Mouse (Mus musculus): ENCODE measurements around the gene Vegfd. TPM values are rescaled to one million over a fixed set of nuclear protein-coding genes. Genes with fewer than 3 reads are reported as not detected.
A peak's percentile ranks its signal among the peaks of the same experiment; 100 is the strongest.

Gene Vegfd
- total and polyA plus RNA-seq, 3 experiments, result 0.06 TPM; not detected in 2

DNA sequence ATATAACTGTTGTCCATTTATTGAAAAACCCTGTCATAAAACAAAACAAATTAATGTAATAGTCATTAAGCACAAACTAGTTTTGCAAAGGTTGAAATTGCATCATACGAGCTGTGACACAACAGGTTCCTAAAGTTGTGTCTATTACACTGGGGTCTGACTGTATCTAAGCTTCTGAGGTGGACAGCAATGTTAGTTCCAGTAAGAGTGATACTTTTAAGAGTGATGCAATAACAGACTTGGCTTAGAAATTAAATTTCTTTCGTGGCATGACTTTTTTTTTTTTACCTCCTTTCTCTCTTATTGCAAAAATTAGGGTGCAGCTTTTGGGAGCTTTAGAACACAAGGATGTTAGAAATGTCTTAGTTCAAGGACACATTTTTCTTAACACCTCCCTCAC, 55.0 kb downstream of the Vegfd start:
- no peak for TF ChIP-seq JUND (IDR thresholded peaks at IDR 0.05; ENCODE audit: low read depth, low read length)
- 0 out of 2 replicates have a peak, but pooled peaks have one; percentile 13 for TF ChIP-seq KAT2A (conservative IDR thresholded peaks at IDR 0.05; ENCODE audit: low read depth, low read length)
- TF ChIP-seq HCFC1 (IDR thresholded peaks at IDR 0.05; ENCODE audit: low read depth, low read length), result no peak
- no peak for TF ChIP-seq RCOR1 (IDR thresholded peaks at IDR 0.05; ENCODE audit: low read depth, low read length)
- TF ChIP-seq MEF2A (IDR thresholded peaks at IDR 0.05; ENCODE audit: extremely low read depth, insufficient replicate concordance, low read depth, low read length, poor library complexity, severe bottlenecking), result no peak
- TF ChIP-seq TCF12 (IDR thresholded peaks at IDR 0.05; ENCODE audit: low read depth, low read length), result peak; percentile 50; the same call in 1 of the 2 replicates
- peak; percentile 45; the same call in 1 of the 2 replicates for TF ChIP-seq ETS1 (IDR thresholded peaks at IDR 0.05; ENCODE audit: low read depth, low read length)
- no peak for TF ChIP-seq POLR2A (IDR thresholded peaks at IDR 0.05; ENCODE audit: control insufficient read depth in 1 of 2, insufficient read depth in 1 of 2, low read depth in 1 of 2, low read length in 2 of 2, poor library complexity in 1 of 2)
- TF ChIP-seq CTCF (IDR thresholded peaks at IDR 0.05 in 2 of 3, conservative IDR thresholded peaks at IDR 0.05 in 1 of 3; ENCODE audit: control insufficient read depth in 1 of 3, insufficient read depth in 1 of 3, low read depth in 2 of 3, low read length in 3 of 3, poor library complexity in 1 of 3, severe bottlenecking in 1 of 3), result no peak
- peak; percentile 66; the same call in 1 of the 2 replicates for TF ChIP-seq ZNF384 (IDR thresholded peaks at IDR 0.05; ENCODE audit: low read depth, low read length)
- TF ChIP-seq EP300 (IDR thresholded peaks at IDR 0.05; ENCODE audit: low read depth in 1 of 2, low read length in 2 of 2), result peak in 1 of 2 experiments; percentile 76; a peak in 1 of 4 replicates
- no peak for TF ChIP-seq NRF1 (IDR thresholded peaks at IDR 0.05; ENCODE audit: insufficient read depth, low read depth, low read length, poor library complexity, severe bottlenecking)
- no peak for TF ChIP-seq MAFK (IDR thresholded peaks at IDR 0.05; ENCODE audit: borderline replicate concordance, low read depth, low read length)
- no peaks in the 10 kb centered on the region for H3K27me3 ChIP-seq (ENCODE audit: control insufficient read depth in 1 of 2, insufficient read depth in 2 of 2, low read length in 2 of 2)
- peaks cover 26 to 61% of the 10 kb centered on the region in 2 experiments for H3K4me1 ChIP-seq (ENCODE audit: control insufficient read depth in 1 of 2, insufficient read depth in 2 of 2, low read length in 2 of 2)
- peak overlapping the region in 1 of 2 experiments; percentile 35; a peak in 1 of 4 replicates for H3K4me3 ChIP-seq (ENCODE audit: control insufficient read depth in 1 of 2, insufficient read depth in 1 of 2, low read depth in 2 of 2, low read length in 2 of 2)
- DNase-seq (ENCODE audit: low read depth, low spot score), result no peak
- H3K36me3 ChIP-seq (ENCODE audit: control insufficient read depth in 1 of 2, insufficient read depth in 2 of 2, low read length in 2 of 2), result peaks cover 47 to 73% of the 10 kb centered on the region in 2 experiments
- no peaks in the 10 kb centered on the region; the same call in 1 of the 2 replicates for H3K79me2 ChIP-seq (ENCODE audit: control insufficient read depth, insufficient read depth, low read length, poor library complexity)
- no peaks in the 10 kb centered on the region for H3K9me3 ChIP-seq (replicated peaks; ENCODE audit: insufficient read depth, low read length)
- H3K9ac ChIP-seq (ENCODE audit: control insufficient read depth, low read depth, low read length, poor library complexity, severe bottlenecking), result no peak overlapping the region; the same call in 1 of the 2 replicates
- H3K27ac ChIP-seq (ENCODE audit: control insufficient read depth, low read depth, low read length), result peak overlapping the region; percentile 24; the same call in 1 of the 2 replicates

DNA sequence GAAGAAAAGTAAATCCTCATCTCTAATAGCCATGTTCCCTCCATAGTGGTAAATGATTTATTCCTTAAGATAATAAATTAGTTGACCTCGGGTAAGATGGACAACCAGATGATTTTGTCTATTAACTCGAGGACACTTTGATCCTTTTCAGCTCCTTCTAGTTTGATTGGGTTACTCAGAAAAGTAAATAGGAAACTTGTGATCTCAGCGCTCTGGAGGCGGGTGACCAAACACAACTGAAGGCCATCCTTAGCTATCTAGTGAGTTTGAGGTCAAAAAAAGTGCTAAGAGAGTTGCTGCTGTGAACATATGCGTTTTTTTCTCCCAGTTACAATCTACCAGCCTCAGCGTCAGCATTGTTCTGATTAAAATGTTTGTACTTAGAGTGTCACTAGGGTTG, 57.4 kb downstream of the Vegfd start:
- Histone ChIP-seq H3K4me1 (ENCODE audit: control insufficient read depth in 1 of 2, insufficient read depth in 2 of 2, low read length in 2 of 2) (peaks cover 11 to 48% of the 10 kb centered on the region in 2 experiments; a peak in 3 of 4 replicates), H3K9me3 (replicated peaks; ENCODE audit: insufficient read depth, low read length) (no peaks in the 10 kb centered on the region), H3K27me3 (ENCODE audit: control insufficient read depth in 1 of 2, insufficient read depth in 2 of 2, low read length in 2 of 2) (no peaks in the 10 kb centered on the region), H3K27ac (ENCODE audit: control insufficient read depth, low read depth, low read length) (no peak overlapping the region), H3K36me3 (ENCODE audit: control insufficient read depth in 1 of 2, insufficient read depth in 2 of 2, low read length in 2 of 2) (peaks cover 28 to 59% of the 10 kb centered on the region in 2 experiments), H3K9ac (ENCODE audit: control insufficient read depth, low read depth, low read length, poor library complexity, severe bottlenecking) (no peak overlapping the region), H3K4me3 (ENCODE audit: control insufficient read depth in 1 of 2, insufficient read depth in 1 of 2, low read depth in 2 of 2, low read length in 2 of 2) (no peak overlapping the region), H3K79me2 (ENCODE audit: control insufficient read depth, insufficient read depth, low read length, poor library complexity) (no peaks in the 10 kb centered on the region)
- no peak for DNase-seq (ENCODE audit: low read depth, low spot score)
- TF ChIP-seq ZC3H11A (IDR thresholded peaks at IDR 0.05; ENCODE audit: low read depth, low read length) (no peak), TBP (IDR thresholded peaks at IDR 0.05; ENCODE audit: low read depth, low read length) (no peak), TAL1 (IDR thresholded peaks at IDR 0.05; ENCODE audit: low read length) (no peak), SIN3A (IDR thresholded peaks at IDR 0.05; ENCODE audit: low read length) (no peak), KAT2A (conservative IDR thresholded peaks at IDR 0.05; ENCODE audit: low read depth, low read length) (no peak), MEF2A (IDR thresholded peaks at IDR 0.05; ENCODE audit: extremely low read depth, insufficient replicate concordance, low read depth, low read length, poor library complexity, severe bottlenecking) (no peak), POLR2A (IDR thresholded peaks at IDR 0.05; ENCODE audit: control insufficient read depth in 1 of 2, insufficient read depth in 1 of 2, low read depth in 1 of 2, low read length in 2 of 2, poor library complexity in 1 of 2) (no peak), ZMIZ1 (IDR thresholded peaks at IDR 0.05; ENCODE audit: low read depth, low read length) (no peak), RCOR1 (IDR thresholded peaks at IDR 0.05; ENCODE audit: low read depth, low read length) (no peak), GABPA (IDR thresholded peaks at IDR 0.05; ENCODE audit: low read depth, low read length) (no peak), ELF1 (IDR thresholded peaks at IDR 0.05; ENCODE audit: low read depth, low read length) (no peak), ETS1 (IDR thresholded peaks at IDR 0.05; ENCODE audit: low read depth, low read length) (no peak)
